In the genomic region with DNA sequence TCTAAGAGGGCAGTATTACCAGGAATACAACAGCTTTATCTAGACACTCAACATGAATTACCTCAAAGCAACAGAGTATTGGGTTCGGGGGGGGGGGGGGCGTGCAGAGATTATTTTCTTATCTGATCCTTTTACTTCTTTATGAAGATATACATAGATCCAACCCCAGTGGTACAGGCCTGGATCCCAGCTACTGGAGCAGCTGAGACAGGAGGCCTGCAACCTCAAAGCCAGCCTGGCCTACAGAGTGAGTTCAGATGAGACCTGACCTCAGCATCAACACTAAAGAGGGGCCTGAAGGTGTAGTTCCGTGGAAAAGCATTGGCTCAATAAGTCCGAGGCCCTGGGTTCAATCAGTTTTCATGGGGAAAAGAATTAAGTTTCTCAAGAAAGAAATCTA, we compare ENCODE assay signal across 28 mouse cellular contexts.
"Had no signal": no experiment of that assay in that cellular context is flagged by ENCODE, and none has a peak within 500 bp of the region (broad histone marks: within the 10 kb centered on the region; RNA-seq: fewer than 3 reads in every experiment).

No protein-coding gene starts in this region.

- H3K27ac ChIP-seq: embryonic facial prominence, embryonic 10.5 days; embryonic facial prominence, embryonic 12.5 days; embryonic facial prominence, embryonic 13.5 days; embryonic facial prominence, embryonic 15.5 days; forebrain, embryonic 10.5 days; forebrain, embryonic 12.5 days; forebrain, embryonic 13.5 days; forebrain, embryonic 15.5 days; gastrocnemius, adult 2 months; heart, adult 2 months had no signal

- H3K4me1 ChIP-seq: embryonic facial prominence, embryonic 12.5 days; embryonic facial prominence, embryonic 13.5 days; embryonic facial prominence, embryonic 15.5 days had no signal

- H3K9me3 ChIP-seq: embryonic facial prominence, embryonic 10.5 days; embryonic facial prominence, embryonic 12.5 days; embryonic facial prominence, embryonic 13.5 days; embryonic facial prominence, embryonic 15.5 days; forebrain, embryonic 10.5 days; forebrain, embryonic 12.5 days; forebrain, embryonic 13.5 days; forebrain, embryonic 15.5 days had no signal

- H3K36me3 ChIP-seq: embryonic facial prominence, embryonic 10.5 days; embryonic facial prominence, embryonic 12.5 days; embryonic facial prominence, embryonic 13.5 days; embryonic facial prominence, embryonic 15.5 days had no signal

- ATAC-seq: forebrain, embryonic 13.5 days; forebrain, embryonic 14.5 days; forebrain, embryonic 15.5 days; forebrain, embryonic 16.5 days; forebrain, postnatal 0 days had no signal

- H3K27me3 ChIP-seq: embryonic facial prominence, embryonic 12.5 days; embryonic facial prominence, embryonic 13.5 days; embryonic facial prominence, embryonic 15.5 days; forebrain, embryonic 12.5 days; forebrain, embryonic 13.5 days; forebrain, embryonic 15.5 days had no signal

- H3K9ac ChIP-seq: embryonic facial prominence, embryonic 12.5 days; embryonic facial prominence, embryonic 13.5 days; embryonic facial prominence, embryonic 15.5 days; forebrain, embryonic 12.5 days; forebrain, embryonic 13.5 days; forebrain, embryonic 15.5 days; forebrain, postnatal 0 days had no signal

- H3K4me3 ChIP-seq: embryonic facial prominence, embryonic 10.5 days; embryonic facial prominence, embryonic 12.5 days; embryonic facial prominence, embryonic 13.5 days; embryonic facial prominence, embryonic 15.5 days; erythroblast, embryonic 14.5 days; forebrain, embryonic 10.5 days; forebrain, embryonic 12.5 days; forebrain, embryonic 13.5 days; forebrain, embryonic 15.5 days; gastrocnemius, adult 2 months; heart, adult 2 months had no signal

- DNase-seq: cerebellum, adult 2 months; cerebellum, adult 8-10 months; cerebellum, adult 9-10 months; cerebellum, adult 9-11 months; cerebellum, postnatal 10 days; cerebellum, postnatal 14 days; cerebellum, postnatal 25 days; cerebellum, postnatal 36 days; embryo, embryonic 11 days; forebrain, postnatal 0 days; gastrocnemius, adult 2 months; gastrocnemius, postnatal 10 days; gastrocnemius, postnatal 14 days; gastrocnemius, postnatal 25 days; gastrocnemius, postnatal 36 days; heart, adult 18-20 months; heart, adult 2 months had no signal

- H3K4me2 ChIP-seq: embryonic facial prominence, embryonic 12.5 days; embryonic facial prominence, embryonic 13.5 days; embryonic facial prominence, embryonic 15.5 days; forebrain, embryonic 12.5 days; forebrain, embryonic 13.5 days; forebrain, embryonic 15.5 days had no signal
